Mouse (Mus musculus) brain, embryonic 14.5 days (tissue): ENCODE results near the gene Ttc29.

Source experiments
- CTCF ChIP-seq: fragments of 200-500 bp; IDR thresholded peaks from 2 replicates; pipeline ENCODE4 v1.5.1; 2012; ENCODE audit warnings: inconsistent platforms, mild to moderate bottlenecking, moderate library complexity, borderline replicate concordance; ENCODE audit not compliant: insufficient read depth, insufficient read length; ENCODE audit errors: extremely low read depth
- POLR2A ChIP-seq: fragments of 200-500 bp; IDR thresholded peaks from 2 replicates; pipeline ENCODE4 v1.6.1; 2012; ENCODE audit warnings: mild to moderate bottlenecking, inconsistent platforms, borderline replicate concordance; ENCODE audit not compliant: poor library complexity, insufficient read depth, insufficient read length, severe bottlenecking; ENCODE audit errors: extremely low read depth

DNA sequence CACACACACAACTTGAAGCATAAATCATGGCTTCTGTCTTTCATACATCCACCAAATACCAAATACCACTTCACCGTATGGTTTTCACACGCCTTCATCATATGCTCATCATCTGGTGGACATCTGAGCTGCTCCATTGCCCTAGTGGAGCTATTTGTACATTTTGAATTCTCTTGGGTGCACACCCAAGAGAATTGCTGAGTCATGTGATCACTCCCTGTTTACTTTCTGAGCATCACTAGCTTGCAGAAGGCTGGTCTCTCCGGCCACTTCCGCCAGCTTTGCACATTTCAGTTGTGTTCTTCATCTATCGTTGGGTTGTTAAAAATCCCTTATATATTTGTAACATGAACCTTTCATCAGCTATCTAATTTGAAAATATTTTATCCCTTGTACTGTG lies 65.5 kb downstream of the Ttc29 start:
- TF ChIP-seq CTCF (no peak), POLR2A (no peak)
